Mouse (Mus musculus): ENCODE data around the gene Chst8.

The Chst8 gene
- long read RNA-seq, experiment 1, transcript Chst8-201 (4 exons, 2,372 nt): major isoform, 6 of 9 reads
- long read RNA-seq, experiment 1, partial matches to known transcripts: 1 of 9 reads
- long read RNA-seq, experiment 1, other reads (novel, unspliced or antisense): 2 of 9 reads
- long read RNA-seq, experiment 2, transcript Chst8-201 (4 exons, 2,372 nt): major isoform, 10 of 20 reads
- long read RNA-seq, experiment 2, partial matches to known transcripts: 1 of 20 reads
- long read RNA-seq, experiment 2, other reads (novel, unspliced or antisense): 9 of 20 reads

DNA sequence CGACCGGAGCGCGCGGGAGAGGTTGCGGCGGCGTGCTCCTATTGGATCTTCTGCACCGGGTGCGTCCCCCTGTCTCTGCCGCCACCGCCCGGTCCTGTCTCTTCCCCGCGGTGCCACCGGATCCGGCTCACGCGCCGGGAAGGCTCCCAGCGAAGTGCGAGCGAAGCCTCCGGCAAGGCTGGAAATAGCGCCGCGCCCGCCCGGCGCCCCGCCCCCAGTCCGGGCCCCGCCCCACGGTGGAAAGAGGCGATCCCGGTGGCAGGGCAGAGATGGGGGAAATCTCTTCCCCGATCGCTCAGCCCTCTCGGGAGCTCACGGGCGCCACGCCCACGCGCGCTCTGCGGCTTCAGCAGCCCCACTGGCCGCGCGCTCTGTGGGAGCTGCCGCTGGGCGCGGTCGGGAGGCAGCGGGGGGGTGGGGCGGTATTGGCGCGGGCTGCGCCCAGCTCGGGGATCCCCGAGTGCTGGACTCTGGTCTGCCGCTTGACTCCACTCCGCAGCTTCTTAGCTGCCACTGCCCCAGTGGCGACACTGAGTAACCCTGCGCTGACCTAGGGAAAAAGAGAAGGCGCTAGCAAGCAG, at the start of gene Chst8:
TSS of gene Chst8 (minus strand) at position 181 of the 581 bp plus-strand sequence.
- intact Hi-C loops (cut with DNase I): no loop called here

GRCm38 (mm10) chr7:34858291-34858690, 45.8 kb upstream of the Chst8 start:
- intact Hi-C loops (cut with DNase I): loop anchor here (10.0 kb wide), 1 partner anchor 137 kb away; no protein-coding TSS in a partner anchor

DNA sequence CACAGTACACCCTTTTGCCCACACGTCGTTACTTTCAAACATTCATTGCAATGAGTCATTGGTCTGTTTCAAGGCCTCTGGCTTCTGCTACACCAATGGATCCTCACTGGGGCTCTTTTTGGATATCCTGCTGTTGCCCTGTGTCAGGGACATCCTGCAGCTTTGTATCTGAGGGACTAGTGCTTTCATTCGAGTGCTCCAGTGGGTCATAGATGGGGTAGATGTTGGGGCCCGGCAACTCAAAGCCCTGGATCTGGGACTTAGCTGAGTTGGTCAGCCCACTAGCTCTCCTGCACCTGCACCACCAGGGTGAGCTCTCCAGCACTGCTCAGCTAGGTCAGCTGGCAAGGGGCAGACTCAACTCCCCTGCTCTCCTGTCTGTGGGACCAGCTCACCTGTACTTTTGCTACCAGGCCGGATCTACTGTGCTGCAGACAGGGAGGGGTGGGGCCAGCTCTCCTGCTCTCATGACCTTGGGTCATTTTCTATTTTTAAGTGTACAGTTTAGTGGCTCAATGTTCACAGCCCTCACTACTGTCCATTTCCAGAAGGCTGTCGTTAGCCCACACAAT, 42.4 kb upstream of the Chst8 start:
- intact Hi-C loops (cut with DNase I): loop anchor here (10.0 kb wide), 1 partner anchor 140 kb away; no protein-coding TSS in a partner anchor

DNA sequence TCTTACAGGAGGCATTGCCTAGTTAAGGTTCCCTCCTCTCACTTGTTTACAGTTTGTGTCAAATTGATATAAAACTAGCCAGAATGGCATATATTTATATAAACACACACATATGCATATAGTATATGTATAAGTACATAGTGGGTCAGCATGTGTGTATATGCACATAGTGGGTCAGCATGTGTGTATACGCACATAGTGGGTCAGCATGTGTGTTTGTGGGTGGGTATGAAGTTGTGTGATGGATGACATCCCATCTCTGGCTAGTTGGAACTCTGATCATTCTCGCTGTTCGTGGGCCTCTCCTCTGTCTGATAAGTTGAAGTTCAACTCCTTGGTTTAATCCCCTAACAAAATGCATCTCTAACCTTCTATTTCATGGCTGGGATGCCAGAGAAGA, 40.9 kb upstream of the Chst8 start:
- intact Hi-C loops (cut with DNase I): loop anchor here (10.0 kb wide), 1 partner anchor 141 kb away; no protein-coding TSS in a partner anchor

DNA sequence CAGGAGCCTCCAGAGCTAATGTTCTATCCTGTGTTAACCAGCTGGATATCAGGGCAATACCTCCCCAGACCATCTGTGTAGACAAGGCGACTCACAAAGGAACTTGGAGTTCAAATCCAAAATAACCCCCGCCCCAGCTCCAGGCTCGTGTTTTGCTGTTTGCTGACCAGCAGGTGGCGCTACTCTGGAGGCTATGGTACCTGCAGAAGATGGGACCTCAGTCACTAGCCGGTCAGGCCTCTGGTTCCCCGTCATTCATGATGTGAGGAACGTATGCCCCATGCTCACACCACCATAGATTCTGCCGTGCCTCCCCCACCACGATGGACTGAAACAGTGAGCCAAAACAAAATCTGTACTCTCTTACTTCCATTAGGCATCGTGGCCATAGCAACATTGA, 37.1 kb upstream of the Chst8 start:
- intact Hi-C loops (cut with DNase I): loop anchor here (2.0 to 10.0 kb wide), 2 partner anchors 145 to 325 kb away; no protein-coding TSS in a partner anchor

- intact Hi-C loops (cut with DNase I): loop anchor here (2.0 kb wide), 1 partner anchor 326 kb away; no protein-coding TSS in a partner anchor
Observed at GRCm38 (mm10) chr7:34848811-34849210, 36.3 kb upstream of the Chst8 start.

GRCm38 (mm10) chr7:34847900-34848299, 35.4 kb upstream of the Chst8 start:
- intact Hi-C loops (cut with DNase I): loop anchor here (2.0 kb wide), 1 partner anchor 327 kb away; no protein-coding TSS in a partner anchor

DNA sequence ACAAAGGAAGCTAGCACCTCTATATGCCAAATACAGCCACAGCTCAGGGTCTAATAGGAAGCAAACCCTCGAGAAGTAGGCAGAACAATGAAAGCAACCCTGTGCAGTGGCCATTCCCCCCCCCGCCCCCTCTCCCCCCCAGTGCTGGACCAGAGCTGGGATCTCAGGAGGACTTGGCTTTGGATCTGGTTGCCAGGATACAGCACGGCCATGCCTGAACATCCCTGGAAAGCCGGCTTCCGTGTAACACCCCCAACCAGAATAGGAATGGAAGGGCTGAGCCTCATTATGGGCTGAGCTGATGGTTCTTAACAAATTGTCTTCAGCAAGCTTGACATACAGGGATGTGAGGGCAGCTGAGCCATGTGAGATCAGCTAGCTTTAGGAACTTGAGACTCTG, 34.9 kb upstream of the Chst8 start:
- intact Hi-C loops (cut with DNase I): no loop called here

DNA sequence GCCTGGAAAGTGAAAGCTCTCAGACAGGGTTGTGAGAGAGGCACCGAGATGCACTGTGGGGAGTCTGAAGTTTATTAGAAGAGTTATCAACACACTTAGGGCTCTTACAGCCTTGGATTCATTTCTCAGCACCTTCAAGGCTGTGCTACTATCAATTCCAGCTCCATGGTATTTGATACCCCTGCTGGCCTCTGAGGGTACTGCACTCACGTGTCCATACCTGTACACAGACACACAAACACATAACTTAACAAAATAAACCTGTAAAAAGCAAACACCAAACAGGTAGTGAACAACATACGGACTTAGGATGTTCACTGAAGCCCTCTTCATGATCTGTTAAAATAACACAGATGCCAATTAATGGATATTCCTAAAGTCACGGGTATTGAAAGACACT, 26.2 kb upstream of the Chst8 start:
- intact Hi-C loops (cut with DNase I): no loop called here

DNA sequence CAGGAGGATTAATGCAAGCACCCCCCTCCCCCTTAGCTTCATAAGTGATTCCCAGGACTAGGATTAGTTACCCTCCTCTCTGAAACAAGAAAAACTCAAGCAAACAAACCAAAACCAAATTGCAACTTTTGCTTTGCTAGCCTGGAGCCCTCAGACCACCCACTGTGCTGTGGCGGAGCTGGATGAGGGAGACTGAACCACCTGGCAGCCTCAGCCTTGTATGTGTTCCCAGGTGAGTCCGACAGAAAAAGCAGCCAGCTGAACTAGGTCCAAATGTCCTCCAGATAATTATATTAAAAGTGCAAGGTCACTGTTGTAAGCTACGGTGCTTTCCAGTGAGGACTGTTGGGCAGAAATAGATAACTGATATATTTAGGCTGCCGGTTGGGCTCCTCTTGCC, 25.7 kb upstream of the Chst8 start:
- intact Hi-C loops (cut with DNase I): no loop called here

GRCm38 (mm10) chr7:34826255-34826909, 13.9 kb upstream of the Chst8 start:
- intact Hi-C loops (cut with DNase I): no loop called here

GRCm38 (mm10) chr7:34821587-34821986, 9.1 kb upstream of the Chst8 start:
- intact Hi-C loops (cut with DNase I): no loop called here

- intact Hi-C loops (cut with DNase I): no loop called here
Observed at GRCm38 (mm10) chr7:34820554-34820953, 8.0 kb upstream of the Chst8 start.

DNA sequence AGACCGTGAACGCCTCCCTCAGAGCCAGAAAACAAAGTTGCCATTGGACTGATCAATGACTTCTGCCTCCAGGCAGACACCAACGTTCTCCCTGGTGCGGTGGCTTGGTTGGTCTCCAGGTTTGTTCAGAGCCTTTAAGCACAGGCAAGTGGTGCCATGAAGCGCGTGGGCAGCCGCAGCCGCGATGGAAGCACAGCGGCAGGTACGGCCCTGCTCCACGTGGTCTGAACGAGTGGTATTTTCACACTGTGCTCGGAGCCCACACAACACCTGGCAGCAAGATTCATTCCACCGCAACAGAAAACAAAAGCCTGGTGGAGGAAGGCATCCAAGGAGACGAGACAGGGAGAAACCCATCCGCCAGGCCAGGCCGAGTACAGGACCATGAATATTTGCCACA, 7.3 kb upstream of the Chst8 start:
- intact Hi-C loops (cut with DNase I): no loop called here

- intact Hi-C loops (cut with DNase I): no loop called here
Observed at GRCm38 (mm10) chr7:34818660-34819059, 6.1 kb upstream of the Chst8 start.

DNA sequence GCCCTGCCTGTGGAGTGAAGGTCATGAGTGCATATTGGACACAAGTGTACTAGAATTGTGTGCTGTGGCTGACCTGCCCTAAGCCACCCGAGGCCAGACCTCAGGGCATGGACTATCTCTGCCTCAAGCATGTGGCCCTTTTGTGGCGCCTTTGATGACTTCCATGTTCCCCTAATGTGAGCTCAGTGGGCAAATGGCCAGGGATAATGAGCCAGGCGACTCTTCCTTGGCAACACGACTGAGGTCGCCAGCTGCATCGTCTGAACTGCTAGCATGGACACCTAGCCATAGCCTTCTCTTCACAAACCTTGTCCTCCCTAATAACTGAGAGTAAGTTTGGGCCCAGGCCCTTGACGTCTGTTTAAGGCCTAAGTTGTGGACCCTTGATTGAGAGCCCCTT, 4.5 kb upstream of the Chst8 start:
- intact Hi-C loops (cut with DNase I): no loop called here

DNA sequence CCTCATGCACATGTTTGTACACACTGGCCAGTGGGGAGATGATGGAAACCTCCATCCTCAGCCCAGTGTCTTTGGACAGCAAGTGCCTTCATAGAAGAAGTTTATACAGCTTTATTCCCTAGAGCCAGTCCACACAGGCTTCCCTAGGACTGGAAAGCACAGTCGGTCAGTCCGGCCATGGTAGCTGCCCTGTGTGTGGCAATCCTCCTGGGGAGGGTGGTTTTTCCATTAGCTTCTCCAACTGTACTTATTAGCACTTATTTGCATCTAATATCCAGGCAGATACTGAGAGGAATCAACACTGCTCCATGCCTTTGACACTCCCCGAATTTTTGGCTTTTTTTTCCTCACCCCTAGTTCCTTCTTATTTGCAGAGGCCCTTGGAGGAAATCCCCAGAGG, 2.3 kb upstream of the Chst8 start:
- intact Hi-C loops (cut with DNase I): no loop called here

DNA sequence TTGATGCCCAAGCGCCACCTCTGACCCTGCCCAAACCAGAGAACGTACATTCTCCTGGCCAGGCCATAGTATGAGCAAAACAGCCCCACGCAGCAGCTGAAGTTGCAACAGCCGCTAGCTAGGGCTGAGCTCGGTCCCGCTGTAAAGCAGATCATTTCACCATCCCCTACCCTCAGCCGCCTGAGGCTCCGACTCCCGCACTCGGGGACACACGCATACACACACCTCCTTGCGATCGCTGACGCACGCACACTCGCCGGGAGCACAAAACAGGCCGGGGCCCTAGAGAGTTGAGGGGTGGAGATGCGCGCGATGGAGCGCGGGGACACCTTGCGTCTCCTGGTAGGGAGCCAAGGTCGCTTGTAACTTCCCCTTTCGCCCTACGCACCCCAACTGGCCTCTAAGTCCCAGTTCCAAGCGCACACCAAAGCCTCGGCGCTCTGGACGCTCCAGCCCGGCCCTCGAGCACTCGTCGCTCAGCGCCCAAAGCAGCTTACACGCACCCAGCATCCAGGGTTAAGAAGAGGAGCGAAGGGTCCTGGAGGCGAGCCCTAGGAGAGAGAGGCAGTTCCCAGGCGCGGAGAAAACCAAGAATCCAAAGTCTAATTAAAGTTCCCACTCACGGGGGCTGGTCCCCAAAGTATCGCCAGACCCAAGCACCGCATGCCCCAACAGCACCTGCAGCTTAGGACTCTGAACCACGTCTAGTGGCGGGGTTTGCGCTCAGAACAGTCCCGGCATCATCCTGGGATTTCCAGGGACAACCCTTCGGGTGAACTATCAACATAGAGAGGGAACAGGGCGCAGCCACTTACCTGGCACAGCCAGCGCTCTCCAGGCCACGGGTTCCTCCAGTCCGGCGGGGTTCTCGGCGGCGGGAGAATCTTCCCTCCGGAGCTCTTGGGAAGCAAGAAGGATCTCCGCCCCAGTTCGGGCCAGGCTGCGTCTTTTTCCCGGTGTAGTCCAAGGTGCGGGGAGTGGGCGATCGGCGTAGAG, 682 bp downstream of the Chst8 start:
- intact Hi-C loops (cut with DNase I): no loop called here

DNA sequence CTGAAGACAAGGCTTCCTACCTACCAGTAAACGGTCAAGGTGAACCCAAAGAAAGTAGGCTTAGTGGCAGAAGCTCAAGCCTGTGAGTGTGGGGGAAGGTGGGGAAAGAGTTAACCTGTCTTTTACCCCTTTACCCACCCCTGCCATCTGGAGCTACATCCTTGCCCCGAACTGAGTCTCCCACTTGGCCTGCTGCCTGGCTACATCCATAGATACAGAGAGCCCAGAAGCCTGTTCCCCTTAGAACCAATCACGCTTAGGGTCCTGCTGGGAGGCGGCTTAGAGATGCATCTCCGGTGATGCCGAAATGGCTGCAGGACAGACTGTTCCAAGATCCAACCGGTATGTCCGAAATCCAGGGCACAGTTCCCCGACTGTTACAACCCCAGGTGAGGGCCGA, 1.5 kb downstream of the Chst8 start:
- intact Hi-C loops (cut with DNase I): no loop called here

GRCm38 (mm10) chr7:34806307-34806706, 6.2 kb downstream of the Chst8 start:
- intact Hi-C loops (cut with DNase I): loop anchor here (5.0 kb wide), 1 partner anchor 54 kb away; no protein-coding TSS in a partner anchor
